Mouse (Mus musculus) lung, postnatal 0 days (tissue): ENCODE measurements at regions not wholly inside any gene's neighbourhood (a gene's known extent, or its start where the extent isn't known, plus 50 kb on each side); places are given as distances from the start of the nearest gene placed in this dataset.

ENCODE experiments used
- CTCF ChIP-seq: IDR thresholded peaks from 2 replicates; pipeline ENCODE4 v1.5.1; 2016; ENCODE audit warnings: antibody characterized with exemption, mild to moderate bottlenecking
- EP300 ChIP-seq: IDR thresholded peaks from 2 replicates; pipeline ENCODE4 v1.6.1; 2016; ENCODE audit warnings: antibody characterized with exemption, mild to moderate bottlenecking, control low read depth

- TF ChIP-seq CTCF (no peak), EP300 (no peak)
Measured at GRCm38 (mm10) chr2:56860776-56861175, 263.0 kb downstream of the Nr4a2 start.
